9 mouse cellular contexts compared by ENCODE assay signal in the genomic region with DNA sequence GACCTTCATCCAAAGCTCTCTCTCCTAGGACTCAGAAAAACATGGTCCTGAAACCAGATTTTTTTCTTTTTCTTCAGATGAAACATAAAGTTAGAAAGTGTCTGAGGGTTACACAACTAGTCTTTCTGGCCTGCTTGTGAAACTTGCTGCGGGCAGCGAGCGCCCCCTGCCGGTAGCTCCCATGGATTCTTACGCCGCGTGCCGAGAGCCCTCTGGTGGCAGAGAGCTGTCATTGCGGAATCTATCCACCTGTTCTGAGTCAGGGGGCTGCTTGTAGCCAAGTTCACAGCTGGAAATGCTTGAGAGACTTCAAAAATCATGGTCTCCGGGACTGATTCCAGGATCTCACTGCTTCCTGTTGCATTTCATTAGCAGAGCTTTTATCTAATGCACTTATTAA.
DNase-seq lines count a peak whose midpoint lies in the region; ATAC-seq and TF ChIP-seq lines count a peak whose summit lies in the region.
"Had no signal": no experiment of that assay in that cellular context is flagged by ENCODE, and none has a peak within 500 bp of the region (broad histone marks: within the 10 kb centered on the region; RNA-seq: fewer than 3 reads in every experiment).

No protein-coding gene starts in this region.

- peak; percentile 69 for DNase-seq in adrenal gland, adult 8-10 months
- DNase-seq in embryo, embryonic 9.5 days (ENCODE audit: extremely low spot score) = peak; percentile 89
- DNase-seq in heart, adult 2 months = peak; percentile 78 to 89
- peak; percentile 75 to 95 for DNase-seq in kidney, postnatal 36 days
- peak; percentile 68 to 74 for DNase-seq in lung, adult 18-20 months
- peak; percentile 86 to 89 for DNase-seq in right cerebral cortex, postnatal 10 days (ENCODE audit: low spot score in 2 of 2)
- peak; percentile 90 for DNase-seq in urinary bladder, postnatal 25 days (ENCODE audit: low spot score)

- no peaks in the 10 kb centered on the region for H3K4me1 ChIP-seq in heart, adult 2 months (ENCODE audit: control insufficient read depth, insufficient read depth, low read length)

- intact Hi-C loops in heart, adult 2 months (cut with DNase I) = loop anchor here (1.0 to 10.0 kb wide), 2 partner anchors 449 to 577 kb away; no protein-coding TSS in a partner anchor

- H3K4me3 ChIP-seq in heart, adult 2 months = no peak overlapping the region
- H3K4me3 ChIP-seq: liver, embryonic 15.5 days had no signal

- no peak for TF ChIP-seq POLR2A in heart, adult 2 months (IDR thresholded peaks at IDR 0.05; ENCODE audit: insufficient read depth, low read depth, low read length)

- H3K9ac ChIP-seq in heart, adult 2 months (ENCODE audit: low read depth, low read length) = no peak overlapping the region
- H3K9ac ChIP-seq: liver, embryonic 15.5 days had no signal

- peak; percentile 47; the same call in 1 of the 2 replicates for TF ChIP-seq EP300 in heart, adult 2 months (IDR thresholded peaks at IDR 0.05; ENCODE audit: insufficient read depth, low read depth, low read length)

- H3K27me3 ChIP-seq in heart, adult 2 months (ENCODE audit: control insufficient read depth, insufficient read depth, low read length) = no peaks in the 10 kb centered on the region
- H3K27me3 ChIP-seq: liver, embryonic 15.5 days had no signal

- H3K27ac ChIP-seq in heart, adult 2 months = no peak overlapping the region
- H3K27ac ChIP-seq: liver, embryonic 15.5 days had no signal

- TF ChIP-seq CTCF in heart, adult 2 months (IDR thresholded peaks at IDR 0.05) = peak; percentile 99

- no peaks in the 10 kb centered on the region for H3K36me3 ChIP-seq in heart, adult 2 months (ENCODE audit: control insufficient read depth, insufficient read depth, low read length)
- H3K36me3 ChIP-seq: liver, embryonic 15.5 days had no signal

- peak; percentile 39 for ATAC-seq in CD4-positive, CD25-positive, alpha-beta regulatory T cell, adult 4 months

- WGBS in heart, adult 2 months = under 1% methylated on average over 10 of the region's 10 CpGs

- no peaks in the 10 kb centered on the region for H3K79me2 ChIP-seq in heart, adult 2 months (replicated peaks; ENCODE audit: control insufficient read depth, insufficient read depth, low read length)
